Mouse (Mus musculus): Measurements from ENCODE around the gene Grik4. TPM values are rescaled to one million over a fixed set of nuclear protein-coding genes. Genes with fewer than 3 reads are reported as not detected.

Gene Grik4
- polyA plus RNA-seq, 1 experiment from 2014 or later, result 0.78 TPM

DNA sequence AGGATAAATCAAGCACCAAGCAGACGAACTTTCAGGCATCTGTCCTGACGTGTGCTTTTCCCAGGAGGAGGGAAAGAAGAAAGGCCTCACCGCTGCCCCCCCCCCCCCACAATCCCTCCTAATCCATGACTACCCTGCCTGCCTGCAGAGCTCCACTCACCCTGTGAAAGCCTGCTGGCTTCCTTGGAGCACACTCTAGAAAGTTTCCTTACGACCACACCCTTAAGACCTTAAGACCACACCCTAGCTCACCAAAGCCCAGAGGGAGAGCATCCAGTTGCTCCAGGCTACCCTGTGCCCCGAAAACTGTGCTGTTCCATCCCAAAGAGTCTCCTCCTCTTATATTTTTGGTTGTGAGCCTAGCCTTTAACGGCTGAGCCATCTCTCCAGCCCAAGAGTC, 82.6 kb downstream of the Grik4 start:
- WGBS, result 57% methylated on average over 6 of the region's 6 CpGs

DNA sequence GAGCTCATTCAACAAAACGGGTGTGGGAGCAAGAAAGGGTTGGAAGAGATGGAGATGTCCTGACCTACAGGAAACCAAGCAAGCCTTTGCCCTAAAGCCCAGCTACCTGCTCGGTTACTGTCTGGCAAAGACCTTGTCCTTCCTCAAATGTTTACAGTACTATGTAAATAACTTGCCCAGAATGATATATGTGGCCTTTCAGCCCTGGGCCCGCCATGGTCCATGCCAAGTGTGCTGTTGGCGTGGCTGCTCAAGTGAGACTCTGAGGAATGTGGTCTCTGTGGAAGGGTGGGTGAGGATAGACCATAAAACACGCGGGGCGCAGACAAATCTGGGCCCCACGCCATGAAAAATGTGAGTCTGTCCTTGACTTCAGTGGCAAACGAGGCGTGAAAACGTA, 83.1 kb downstream of the Grik4 start:
- H3K27me3 ChIP-seq (replicated peaks; ENCODE audit: control insufficient read depth, insufficient read depth, low read length), result no peaks in the 10 kb centered on the region
- H3K9me3 ChIP-seq (ENCODE audit: control insufficient read depth, low read length), result no peaks in the 10 kb centered on the region
- H3K4me3 ChIP-seq (ENCODE audit: low read depth, low read length), result no peak overlapping the region
- no peak overlapping the region for H3K4me2 ChIP-seq (ENCODE audit: low read depth, low read length)
- DNase-seq (ENCODE audit: low spot score) (no peak), ATAC-seq (ENCODE audit: low read depth) (no peak)
- H3K36me3 ChIP-seq (ENCODE audit: control insufficient read depth, insufficient read depth, low read length), result no peaks in the 10 kb centered on the region
- H3K9ac ChIP-seq (ENCODE audit: low read depth, low read length), result no peak overlapping the region
- WGBS, result 76% methylated on average over 11 of the region's 11 CpGs
- H3K4me1 ChIP-seq (ENCODE audit: control insufficient read depth, insufficient read depth, low read length), result peaks cover 6% of the 10 kb centered on the region; the same call in 1 of the 2 replicates
- H3K27ac ChIP-seq (replicated peaks; ENCODE audit: low read depth, low read length), result no peak overlapping the region

More for the DNA sequence above, 82.6 kb downstream of the Grik4 start:
- Histone ChIP-seq H3K36me3 (ENCODE audit: control insufficient read depth, insufficient read depth, low read length) (no peaks in the 10 kb centered on the region), H3K27me3 (replicated peaks; ENCODE audit: control insufficient read depth, insufficient read depth, low read length) (no peaks in the 10 kb centered on the region), H3K27ac (replicated peaks; ENCODE audit: low read depth, low read length) (no peak overlapping the region), H3K9me3 (ENCODE audit: control insufficient read depth, low read length) (no peaks in the 10 kb centered on the region), H3K9ac (ENCODE audit: low read depth, low read length) (no peak overlapping the region), H3K4me1 (ENCODE audit: control insufficient read depth, insufficient read depth, low read length) (peaks cover 6% of the 10 kb centered on the region; the same call in 1 of the 2 replicates), H3K4me2 (ENCODE audit: low read depth, low read length) (no peak overlapping the region), H3K4me3 (ENCODE audit: low read depth, low read length) (no peak overlapping the region)
- no peak for DNase-seq (ENCODE audit: low spot score)
- ATAC-seq (ENCODE audit: low read depth), result no peak

DNA sequence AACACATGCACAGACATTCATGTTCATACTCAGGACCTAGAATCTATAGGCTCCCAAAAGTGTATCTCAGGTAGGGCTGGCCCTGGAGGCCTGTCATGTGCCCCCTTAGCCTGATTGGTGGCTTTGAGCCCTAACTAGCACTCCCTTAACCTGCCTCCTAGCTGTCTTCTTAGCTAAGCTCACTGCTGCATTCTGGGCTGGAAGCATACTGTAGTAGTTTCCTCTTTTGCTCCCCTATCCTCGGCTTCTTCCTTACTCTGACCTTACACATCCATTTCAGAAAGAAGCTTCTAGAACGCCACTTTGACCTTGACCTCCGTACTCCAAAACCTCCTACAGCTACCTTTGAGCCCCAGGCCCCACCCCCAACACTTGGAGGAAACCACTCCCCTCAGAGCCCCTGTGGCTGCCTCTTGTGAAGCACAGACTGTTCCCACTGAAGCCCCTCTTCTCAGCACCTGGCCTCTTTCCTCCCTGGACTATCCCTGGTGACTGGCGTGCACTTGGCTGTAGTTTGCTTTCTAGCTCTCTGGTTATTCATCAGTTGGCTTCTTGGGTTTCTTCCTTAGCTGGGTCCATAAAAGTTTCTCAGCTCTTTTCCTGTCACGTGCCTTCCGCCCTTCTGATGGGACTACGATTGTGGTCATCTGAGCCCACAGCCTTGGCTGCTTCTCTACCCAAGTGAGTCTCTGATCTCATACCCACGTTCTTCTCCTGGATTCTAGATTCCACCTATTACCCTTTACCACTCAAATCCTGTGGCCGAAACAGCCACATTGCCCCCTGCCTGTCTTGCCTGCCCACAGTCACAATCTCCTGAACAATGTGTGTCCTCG, 84.1 kb downstream of the Grik4 start:
- H3K27ac ChIP-seq (replicated peaks; ENCODE audit: low read depth, low read length), result no peak overlapping the region
- H3K9ac ChIP-seq (ENCODE audit: low read depth, low read length), result no peak overlapping the region
- DNase-seq (ENCODE audit: low spot score), result no peak
- peaks cover 6% of the 10 kb centered on the region; the same call in 1 of the 2 replicates for H3K4me1 ChIP-seq (ENCODE audit: control insufficient read depth, insufficient read depth, low read length)
- no peaks in the 10 kb centered on the region for H3K36me3 ChIP-seq (ENCODE audit: control insufficient read depth, insufficient read depth, low read length)
- no peak overlapping the region for H3K4me2 ChIP-seq (ENCODE audit: low read depth, low read length)
- no peak for ATAC-seq (ENCODE audit: low read depth)
- H3K27me3 ChIP-seq (replicated peaks; ENCODE audit: control insufficient read depth, insufficient read depth, low read length), result no peaks in the 10 kb centered on the region
- no peak overlapping the region for H3K4me3 ChIP-seq (ENCODE audit: low read depth, low read length)
- 67% methylated on average over 10 of the region's 10 CpGs for WGBS
- no peaks in the 10 kb centered on the region for H3K9me3 ChIP-seq (ENCODE audit: control insufficient read depth, low read length)

DNA sequence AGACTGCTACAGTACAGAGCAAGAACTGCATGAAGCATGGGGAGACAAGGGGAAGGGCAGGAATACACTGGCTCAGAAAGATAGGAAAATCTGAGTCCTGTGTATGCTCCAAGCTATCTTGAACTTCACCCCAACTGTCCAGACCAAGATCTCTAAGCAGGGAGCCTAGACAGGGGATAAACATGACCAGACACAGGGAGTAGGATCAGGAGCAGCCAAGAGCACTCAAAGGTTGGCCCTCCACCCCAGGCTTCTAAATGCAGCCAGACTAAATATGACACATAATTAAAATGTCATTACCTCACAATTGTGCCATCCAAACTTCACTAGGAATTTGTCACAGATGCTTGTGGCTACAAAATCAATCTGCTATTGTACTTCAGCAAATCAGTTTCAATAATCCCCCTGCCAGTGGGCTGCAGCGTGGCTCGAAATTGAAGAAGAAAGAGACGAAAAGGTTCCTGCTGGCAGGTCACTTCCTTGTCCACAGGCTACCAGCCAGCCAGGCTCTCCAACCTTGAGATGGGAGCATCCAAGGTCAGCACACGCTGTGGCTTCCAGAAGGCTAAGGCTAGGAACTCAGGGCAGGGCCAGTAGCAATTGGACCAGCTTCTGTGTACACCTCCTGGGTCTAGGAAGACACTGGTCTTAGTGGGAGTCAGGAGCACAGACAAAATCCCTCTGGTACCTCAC, 85.1 kb downstream of the Grik4 start:
- Histone ChIP-seq H3K4me3 (ENCODE audit: low read depth, low read length) (no peak overlapping the region), H3K4me2 (ENCODE audit: low read depth, low read length) (no peak overlapping the region), H3K4me1 (ENCODE audit: control insufficient read depth, insufficient read depth, low read length) (peaks cover 6% of the 10 kb centered on the region; the same call in 1 of the 2 replicates), H3K9me3 (ENCODE audit: control insufficient read depth, low read length) (no peaks in the 10 kb centered on the region), H3K27ac (replicated peaks; ENCODE audit: low read depth, low read length) (no peak overlapping the region), H3K36me3 (ENCODE audit: control insufficient read depth, insufficient read depth, low read length) (no peaks in the 10 kb centered on the region), H3K27me3 (replicated peaks; ENCODE audit: control insufficient read depth, insufficient read depth, low read length) (no peaks in the 10 kb centered on the region), H3K9ac (ENCODE audit: low read depth, low read length) (no peak overlapping the region)
- no peak for ATAC-seq (ENCODE audit: low read depth)
- 72% methylated on average over 4 of the region's 4 CpGs for whole genome bisulfite sequencing
- no peak for DNase-seq (ENCODE audit: low spot score)

DNA sequence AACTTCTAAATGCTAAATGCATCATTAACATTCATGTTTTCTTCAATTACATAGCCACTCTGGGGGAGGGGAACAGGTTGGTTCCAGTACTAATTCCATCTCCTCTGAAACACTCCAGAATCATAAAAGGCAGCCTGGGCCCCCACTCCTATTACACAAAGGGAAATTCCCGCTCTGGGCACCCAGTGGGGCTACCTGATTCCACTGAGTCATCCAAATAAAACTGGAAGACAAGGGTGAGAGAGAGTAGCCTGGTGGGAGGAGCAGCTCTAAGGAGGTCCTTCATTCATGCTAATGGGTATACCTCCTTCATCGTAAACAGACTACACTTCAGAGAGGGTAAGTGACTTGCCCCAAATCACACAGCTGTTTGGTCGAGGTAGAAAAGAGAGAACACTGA, 85.7 kb downstream of the Grik4 start:
- H3K4me2 ChIP-seq (ENCODE audit: low read depth, low read length), result no peak overlapping the region
- 57% methylated on average over 3 of the region's 3 CpGs for WGBS
- ATAC-seq (ENCODE audit: low read depth), result no peak
- H3K9ac ChIP-seq (ENCODE audit: low read depth, low read length), result no peak overlapping the region
- peaks cover 6% of the 10 kb centered on the region; the same call in 1 of the 2 replicates for H3K4me1 ChIP-seq (ENCODE audit: control insufficient read depth, insufficient read depth, low read length)
- no peak for DNase-seq (ENCODE audit: low spot score)
- no peak overlapping the region for H3K27ac ChIP-seq (replicated peaks; ENCODE audit: low read depth, low read length)
- no peaks in the 10 kb centered on the region for H3K9me3 ChIP-seq (ENCODE audit: control insufficient read depth, low read length)
- no peaks in the 10 kb centered on the region for H3K36me3 ChIP-seq (ENCODE audit: control insufficient read depth, insufficient read depth, low read length)
- no peak overlapping the region for H3K4me3 ChIP-seq (ENCODE audit: low read depth, low read length)
- H3K27me3 ChIP-seq (replicated peaks; ENCODE audit: control insufficient read depth, insufficient read depth, low read length), result no peaks in the 10 kb centered on the region

DNA sequence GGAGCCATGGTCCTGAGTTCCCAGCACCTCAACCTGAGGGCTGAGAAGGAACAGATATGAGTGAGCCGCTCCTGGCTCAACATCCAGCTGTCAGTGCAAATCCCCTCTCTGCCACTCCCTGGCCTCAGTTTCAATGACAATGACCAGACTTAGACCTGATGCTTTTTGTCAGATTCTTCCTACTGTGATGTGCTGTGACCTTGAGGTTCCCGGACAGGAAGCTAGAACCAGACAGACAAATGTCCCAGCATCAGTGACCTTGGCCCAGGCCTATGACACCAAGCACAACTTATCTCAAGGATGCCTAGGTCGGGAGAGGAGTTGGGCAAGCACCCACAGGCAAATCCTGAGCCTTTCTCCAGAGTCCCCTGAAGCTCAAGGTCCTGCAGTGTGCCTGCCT, 86.5 kb downstream of the Grik4 start:
- Histone ChIP-seq H3K4me3 (ENCODE audit: low read depth, low read length) (no peak overlapping the region), H3K4me1 (ENCODE audit: control insufficient read depth, insufficient read depth, low read length) (peaks cover 6% of the 10 kb centered on the region; the same call in 1 of the 2 replicates), H3K9me3 (ENCODE audit: control insufficient read depth, low read length) (no peaks in the 10 kb centered on the region), H3K4me2 (ENCODE audit: low read depth, low read length) (no peak overlapping the region), H3K36me3 (ENCODE audit: control insufficient read depth, insufficient read depth, low read length) (no peaks in the 10 kb centered on the region), H3K27me3 (replicated peaks; ENCODE audit: control insufficient read depth, insufficient read depth, low read length) (no peaks in the 10 kb centered on the region), H3K9ac (ENCODE audit: low read depth, low read length) (no peak overlapping the region), H3K27ac (replicated peaks; ENCODE audit: low read depth, low read length) (no peak overlapping the region)
- WGBS, result 81% methylated on average over 3 of the region's 3 CpGs
- DNase-seq (ENCODE audit: low spot score) (no peak), ATAC-seq (ENCODE audit: low read depth) (no peak)

DNA sequence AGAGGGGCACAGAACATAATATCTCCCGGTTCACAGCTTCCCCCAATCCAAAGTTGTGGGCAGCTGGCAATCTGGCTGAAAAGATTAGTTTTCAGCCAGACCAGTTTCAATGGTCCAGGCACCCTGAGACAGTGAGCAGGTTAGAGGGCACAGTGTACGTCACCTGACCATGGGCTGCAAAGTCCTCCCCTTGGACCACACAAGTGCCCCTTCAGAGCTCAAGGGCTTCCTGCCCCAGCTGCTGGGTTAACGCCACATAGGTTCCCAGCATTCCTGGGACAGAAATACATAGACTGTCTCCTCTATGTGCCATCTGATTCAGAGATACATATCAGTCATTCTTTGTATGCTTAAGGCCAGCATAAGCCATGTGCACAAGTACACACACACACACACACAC, 91.2 kb downstream of the Grik4 start:
- WGBS, result 65% methylated on average over 3 of the region's 3 CpGs
- DNase-seq (ENCODE audit: low spot score) (no peak), ATAC-seq (ENCODE audit: low read depth) (no peak)
- Histone ChIP-seq H3K36me3 (ENCODE audit: control insufficient read depth, insufficient read depth, low read length) (no peaks in the 10 kb centered on the region), H3K27me3 (replicated peaks; ENCODE audit: control insufficient read depth, insufficient read depth, low read length) (no peaks in the 10 kb centered on the region), H3K9ac (ENCODE audit: low read depth, low read length) (no peak overlapping the region), H3K4me2 (ENCODE audit: low read depth, low read length) (no peak overlapping the region), H3K27ac (replicated peaks; ENCODE audit: low read depth, low read length) (no peak overlapping the region), H3K9me3 (ENCODE audit: control insufficient read depth, low read length) (no peaks in the 10 kb centered on the region), H3K4me3 (ENCODE audit: low read depth, low read length) (no peak overlapping the region), H3K4me1 (ENCODE audit: control insufficient read depth, insufficient read depth, low read length) (peaks cover 3% of the 10 kb centered on the region; the same call in 1 of the 2 replicates)

DNA sequence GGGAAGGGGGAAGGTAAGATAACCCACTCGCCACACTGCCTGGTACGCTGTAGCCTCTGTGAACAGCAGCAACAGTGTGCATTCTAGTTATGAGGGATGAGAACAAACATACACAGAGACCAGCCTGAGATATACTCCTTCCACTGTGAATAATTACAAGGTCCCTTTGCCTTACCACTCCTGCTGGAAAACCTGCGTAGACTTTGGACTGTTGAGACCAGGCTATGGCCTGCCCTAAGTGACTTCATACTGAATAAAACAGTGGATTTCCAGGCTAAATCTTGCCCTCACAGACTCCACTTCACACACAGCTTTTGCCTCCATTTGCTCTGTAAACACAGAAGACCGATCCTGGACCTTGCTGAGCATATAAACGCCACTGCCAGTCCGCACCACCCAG, 94.2 kb downstream of the Grik4 start:
- Histone ChIP-seq H3K9ac (ENCODE audit: low read depth, low read length) (no peak overlapping the region), H3K4me1 (ENCODE audit: control insufficient read depth, insufficient read depth, low read length) (peaks cover 11% of the 10 kb centered on the region; the same call in 1 of the 2 replicates), H3K9me3 (ENCODE audit: control insufficient read depth, low read length) (no peaks in the 10 kb centered on the region), H3K36me3 (ENCODE audit: control insufficient read depth, insufficient read depth, low read length) (no peaks in the 10 kb centered on the region), H3K4me3 (ENCODE audit: low read depth, low read length) (no peak overlapping the region), H3K27ac (replicated peaks; ENCODE audit: low read depth, low read length) (no peak overlapping the region), H3K4me2 (ENCODE audit: low read depth, low read length) (no peak overlapping the region), H3K27me3 (replicated peaks; ENCODE audit: control insufficient read depth, insufficient read depth, low read length) (no peaks in the 10 kb centered on the region)
- DNase-seq (ENCODE audit: low spot score) (no peak), ATAC-seq (ENCODE audit: low read depth) (no peak)
- WGBS, result 88% methylated on average over 6 of the region's 6 CpGs
